Comparison of ENCODE assay signal across 10 mouse cellular contexts in genomic region chr13:113986864-113987562, GRCm38 (mm10).
DNase-seq lines count a peak whose midpoint lies in the region; ATAC-seq and TF ChIP-seq lines count a peak whose summit lies in the region.
"Had no signal": no experiment of that assay in that cellular context is flagged by ENCODE, and none has a peak within 500 bp of the region (broad histone marks: within the 10 kb centered on the region; RNA-seq: fewer than 3 reads in every experiment).

No protein-coding gene starts in this region.

- 49% methylated on average over 13 of the region's 13 CpGs for WGBS in forebrain, embryonic 16.5 days

- no peak overlapping the region for H3K27ac ChIP-seq in layer of hippocampus, adult 2 months
- no peak overlapping the region for H3K27ac ChIP-seq in forebrain, embryonic 16.5 days (ENCODE audit: low read length)
- H3K27ac ChIP-seq: midbrain, embryonic 12.5 days had no signal

- peak; percentile 53 for ATAC-seq in forebrain, embryonic 16.5 days
- ATAC-seq: intestine, embryonic 16.5 days had no signal

- H3K4me1 ChIP-seq in forebrain, embryonic 16.5 days (replicated peaks; ENCODE audit: control insufficient read depth, insufficient read depth, low read length) = peaks cover 11% of the 10 kb centered on the region
- H3K4me1 ChIP-seq: midbrain, embryonic 12.5 days had no signal

- no peaks in the 10 kb centered on the region for H3K36me3 ChIP-seq in forebrain, embryonic 16.5 days (ENCODE audit: control insufficient read depth, insufficient read depth)
- H3K36me3 ChIP-seq: midbrain, embryonic 12.5 days had no signal

- peak; percentile 18 for DNase-seq in layer of hippocampus, adult 11-12 months (ENCODE audit: low spot score)
- no peak for DNase-seq in layer of hippocampus, adult 2 months (ENCODE audit: low spot score in 2 of 2)
- peak; percentile 78 to 87 for DNase-seq in adrenal gland, postnatal 36 days
- peak; percentile 65 for DNase-seq in lung, postnatal 36 days
- DNase-seq in left cerebral cortex, postnatal 25 days (ENCODE audit: low spot score in 2 of 2) = no peak
- DNase-seq in urinary bladder, postnatal 4 days (ENCODE audit: low spot score in 2 of 2) = no peak
- no peak for DNase-seq in thymus, postnatal 10 days (ENCODE audit: low spot score in 2 of 2)

- H3K4me2 ChIP-seq in forebrain, embryonic 16.5 days (ENCODE audit: low read length) = no peak overlapping the region
- H3K4me2 ChIP-seq: midbrain, embryonic 12.5 days had no signal

- no peaks in the 10 kb centered on the region for H3K9me3 ChIP-seq in forebrain, embryonic 16.5 days (ENCODE audit: control insufficient read depth, low read length)
- H3K9me3 ChIP-seq: midbrain, embryonic 12.5 days had no signal

- H3K9ac ChIP-seq in forebrain, embryonic 16.5 days (replicated peaks; ENCODE audit: low read depth, low read length) = no peak overlapping the region
- H3K9ac ChIP-seq: midbrain, embryonic 12.5 days had no signal

- TF ChIP-seq CTCF in layer of hippocampus, adult 2 months (conservative IDR thresholded peaks at IDR 0.05) = no peak

- H3K27me3 ChIP-seq in forebrain, embryonic 16.5 days (replicated peaks; ENCODE audit: control insufficient read depth, insufficient read depth, low read length) = no peaks in the 10 kb centered on the region
- H3K27me3 ChIP-seq: midbrain, embryonic 12.5 days had no signal

- H3K4me3 ChIP-seq in layer of hippocampus, adult 2 months = no peak overlapping the region
- H3K4me3 ChIP-seq in forebrain, embryonic 16.5 days (replicated peaks; ENCODE audit: low read length) = no peak overlapping the region
- H3K4me3 ChIP-seq: midbrain, embryonic 12.5 days had no signal

- intact Hi-C loops in left cerebral cortex, postnatal 25 days (cut with DNase I) = no loop called here

Comparison
In these comparisons a context has a peak if more than half of its experiments do, and no peak if none do; other contexts are left out.
1. DNase-seq: peak in layer of hippocampus, adult 11-12 months (single experiment), adrenal gland, postnatal 36 days (2 of 2) and lung, postnatal 36 days (single experiment); none in layer of hippocampus, adult 2 months (0 of 2), left cerebral cortex, postnatal 25 days (0 of 2), urinary bladder, postnatal 4 days (0 of 2) and thymus, postnatal 10 days (0 of 2).